Mouse (Mus musculus) C2C12 (cell line): ENCODE measurements at regions not wholly inside any gene's neighbourhood (a gene's known extent, or its start where the extent isn't known, plus 50 kb on each side); places are given as distances from the start of the nearest gene placed in this dataset.
A peak's percentile ranks its signal among the peaks of the same experiment; 100 is the strongest.

ENCODE experiments used
- H3K27me3 ChIP-seq: one replicate; pipeline ENCODE4 v1.6.1; 2011; ENCODE audit not compliant: control insufficient read depth, insufficient read depth, insufficient read length
- H3K36me3 ChIP-seq: one replicate; pipeline ENCODE4 v1.6.1; 2011; ENCODE audit not compliant: control insufficient read depth, insufficient read depth
- H3K4me3 ChIP-seq: one replicate; pipeline ENCODE4 v1.5.1; 2011; ENCODE audit warnings: mild to moderate bottlenecking, control low read depth; ENCODE audit not compliant: poor library complexity, insufficient read depth, severe bottlenecking
- H3K79me2 ChIP-seq: one replicate; pipeline ENCODE4 v1.6.1; 2011; ENCODE audit not compliant: control insufficient read depth, insufficient read depth
- H3K79me3 ChIP-seq: one replicate; pipeline ENCODE4 v1.6.1; 2011; ENCODE audit warnings: low read depth, control low read depth
- H3ac ChIP-seq: one replicate; pipeline ENCODE3; 2011; ENCODE audit warnings: low read depth; ENCODE audit not compliant: control insufficient read depth, insufficient read length
- CEBPB ChIP-seq: IDR thresholded peaks from one replicate; pipeline ENCODE4 v1.6.1; 2011; ENCODE audit warnings: low read depth, mild to moderate bottlenecking, control low read depth, moderate library complexity
- CTCF ChIP-seq: IDR thresholded peaks from one replicate; pipeline ENCODE4 v1.5.1; 2011; ENCODE audit not compliant: control insufficient read depth, insufficient read depth, insufficient read length
- FOSL1 ChIP-seq: IDR thresholded peaks from one replicate; pipeline ENCODE4 v1.8.0; 2011; ENCODE audit warnings: mild to moderate bottlenecking, low read length; ENCODE audit not compliant: poor library complexity, insufficient read depth, severe bottlenecking
- MAX ChIP-seq: IDR thresholded peaks from one replicate; pipeline ENCODE4 v1.6.1; 2011; ENCODE audit warnings: mild to moderate bottlenecking, control low read depth
- MYOD1 ChIP-seq: IDR thresholded peaks from one replicate; pipeline ENCODE4 v1.6.1; 2011; ENCODE audit warnings: low read depth; ENCODE audit not compliant: control insufficient read depth, insufficient read length
- MYOG ChIP-seq: IDR thresholded peaks from one replicate; pipeline ENCODE4 v1.6.1; 2011; ENCODE audit not compliant: control insufficient read depth, insufficient read length; ENCODE audit errors: extremely low read depth
- USF1 ChIP-seq: IDR thresholded peaks from one replicate; pipeline ENCODE4 v1.6.1; 2011; ENCODE audit warnings: low read depth, mild to moderate bottlenecking, control low read depth, moderate library complexity

DNA sequence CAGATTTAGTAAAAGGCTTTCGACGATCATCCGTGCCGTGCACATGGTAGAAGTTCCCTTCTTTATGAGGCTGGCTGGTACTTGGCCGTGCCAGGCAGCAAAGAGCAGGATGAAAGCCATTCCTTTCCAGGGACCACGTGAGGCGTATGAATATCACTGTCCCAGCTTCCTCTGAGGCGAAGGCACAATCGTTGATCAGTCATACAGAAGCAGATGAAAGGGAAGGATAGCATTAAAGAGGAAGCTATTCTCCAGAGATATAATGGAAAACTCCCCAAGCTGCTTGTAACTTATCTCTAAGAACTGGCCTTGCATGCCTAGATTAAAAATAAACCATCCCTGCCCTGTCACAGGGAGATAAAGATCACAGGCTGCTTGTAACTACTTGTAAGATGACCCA lies 103.5 kb upstream of the Kcnj6 start:
- Histone ChIP-seq H3K79me3 (no peaks in the 10 kb centered on the region), H3ac (no peak overlapping the region)

DNA sequence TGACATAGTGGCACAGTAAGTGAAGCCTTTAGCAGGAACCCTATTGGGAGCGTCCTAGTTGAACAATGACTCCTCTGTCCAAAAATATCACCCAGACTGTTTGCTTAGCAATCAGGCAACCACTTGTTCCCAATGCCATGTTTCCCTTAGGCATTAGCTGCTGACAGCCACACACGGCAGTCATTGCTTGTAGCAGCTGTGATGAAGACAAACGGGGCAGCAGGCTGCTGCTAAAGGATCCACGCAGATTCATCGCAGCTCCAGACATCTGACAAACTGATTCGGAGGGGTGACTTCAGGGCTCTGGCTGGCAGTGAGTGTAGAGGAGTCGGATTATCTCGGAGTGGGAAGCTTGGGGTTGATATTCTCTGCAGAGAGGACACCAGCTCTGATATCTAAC lies 120.0 kb upstream of the Kcnj6 start:
- no peak overlapping the region for H3K4me3 ChIP-seq

More for the DNA sequence above, 103.5 kb upstream of the Kcnj6 start:
- TF ChIP-seq MYOD1 (no peak), MAX (no peak), USF1 (no peak), CEBPB (no peak), CTCF (no peak), FOSL1 (no peak), MYOG (no peak)
- no peaks in the 10 kb centered on the region for H3K27me3 ChIP-seq
- no peaks in the 10 kb centered on the region for H3K36me3 ChIP-seq
- H3K79me2 ChIP-seq: no peaks in the 10 kb centered on the region
- no peak overlapping the region for H3K4me3 ChIP-seq

DNA sequence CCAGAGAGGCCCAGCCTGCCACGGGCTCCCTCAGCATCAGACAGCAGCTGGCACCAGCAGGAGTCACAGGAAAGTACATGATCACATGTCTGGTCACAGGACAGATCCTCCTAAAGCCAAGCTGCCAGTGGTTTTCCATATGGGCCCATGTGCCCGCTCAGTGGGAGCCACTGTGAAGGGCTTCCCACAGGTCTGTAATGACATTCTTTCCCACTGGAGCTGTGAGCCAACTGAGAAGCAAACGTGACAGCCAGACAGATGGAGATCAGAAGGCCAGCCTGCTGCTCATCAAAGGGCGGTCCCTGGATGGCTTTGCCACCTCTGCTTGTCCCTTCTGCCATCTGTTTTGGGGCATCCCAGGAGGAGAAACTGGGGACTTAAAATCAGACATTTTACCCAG lies 121.8 kb upstream of the Kcnj6 start:
- Histone ChIP-seq H3K79me2 (no peaks in the 10 kb centered on the region), H3K27me3 (peaks cover 3% of the 10 kb centered on the region), H3K79me3 (no peaks in the 10 kb centered on the region), H3K4me3 (no peak overlapping the region), H3ac (no peak overlapping the region), H3K36me3 (no peaks in the 10 kb centered on the region)
- no peak for TF ChIP-seq MYOG
- no peak for TF ChIP-seq CEBPB
- TF ChIP-seq USF1: no peak
- TF ChIP-seq CTCF: no peak
- no peak for TF ChIP-seq MAX
- no peak for TF ChIP-seq FOSL1
- TF ChIP-seq MYOD1: no peak

More for the DNA sequence above, 120.0 kb upstream of the Kcnj6 start:
- Histone ChIP-seq H3K27me3 (peaks cover 3% of the 10 kb centered on the region), H3K79me3 (no peaks in the 10 kb centered on the region), H3K36me3 (no peaks in the 10 kb centered on the region), H3K79me2 (no peaks in the 10 kb centered on the region), H3ac (no peak overlapping the region)
- no peak for TF ChIP-seq MAX
- no peak for TF ChIP-seq MYOD1
- no peak for TF ChIP-seq FOSL1
- no peak for TF ChIP-seq MYOG
- no peak for TF ChIP-seq CEBPB
- no peak for TF ChIP-seq CTCF
- TF ChIP-seq USF1: no peak

DNA sequence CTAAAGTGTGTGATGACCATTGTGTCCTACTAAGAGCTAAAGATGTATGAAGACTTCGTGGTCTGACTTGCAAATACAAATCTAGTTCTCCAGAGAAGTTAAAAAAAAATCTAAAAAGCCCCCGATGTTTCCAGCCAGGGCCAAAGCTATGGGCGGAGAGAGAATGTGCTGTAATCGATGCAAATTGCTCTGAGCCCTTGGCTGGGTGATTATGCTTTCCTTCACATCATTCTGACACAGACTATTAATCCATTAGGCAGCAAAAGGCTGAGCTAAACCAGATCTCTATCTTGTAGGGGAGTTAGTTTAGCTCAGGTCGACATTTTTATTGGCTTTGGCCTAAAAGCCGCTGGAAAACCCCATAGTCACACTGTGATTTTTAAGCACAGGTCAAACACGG lies 124.5 kb upstream of the Kcnj6 start:
- Histone ChIP-seq H3K4me3 (no peak overlapping the region), H3K79me2 (no peaks in the 10 kb centered on the region), H3K79me3 (no peaks in the 10 kb centered on the region), H3ac (no peak overlapping the region), H3K27me3 (no peaks in the 10 kb centered on the region), H3K36me3 (no peaks in the 10 kb centered on the region)
- no peak for TF ChIP-seq CTCF
- no peak for TF ChIP-seq CEBPB
- no peak for TF ChIP-seq MYOG
- no peak for TF ChIP-seq MAX
- no peak for TF ChIP-seq MYOD1
- TF ChIP-seq FOSL1: no peak

DNA sequence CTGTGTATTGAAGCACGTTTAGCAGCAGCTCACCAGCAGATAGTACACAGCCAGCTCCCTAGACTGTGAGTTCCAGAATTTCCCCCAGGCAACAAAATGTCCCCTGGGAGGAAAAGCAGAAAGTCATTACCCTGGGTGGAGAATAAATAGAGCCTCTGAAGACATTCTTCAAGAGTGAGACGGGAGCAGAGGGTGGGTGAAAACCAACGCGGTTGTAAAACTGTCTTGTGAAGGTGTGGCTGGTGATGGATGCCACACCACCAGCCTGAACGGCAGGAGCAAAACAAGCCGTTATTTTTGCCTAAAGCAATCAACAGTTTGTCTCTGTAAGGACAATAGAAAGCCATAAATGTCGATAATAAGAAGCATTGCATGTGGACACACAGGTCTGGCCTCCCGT lies 129.7 kb upstream of the Kcnj15 start:
- Histone ChIP-seq H3K79me2 (no peaks in the 10 kb centered on the region), H3ac (peak overlapping the region; percentile 44)
- TF ChIP-seq USF1 (no peak), MYOG (no peak), MAX (no peak), CTCF (no peak), FOSL1 (no peak)

DNA sequence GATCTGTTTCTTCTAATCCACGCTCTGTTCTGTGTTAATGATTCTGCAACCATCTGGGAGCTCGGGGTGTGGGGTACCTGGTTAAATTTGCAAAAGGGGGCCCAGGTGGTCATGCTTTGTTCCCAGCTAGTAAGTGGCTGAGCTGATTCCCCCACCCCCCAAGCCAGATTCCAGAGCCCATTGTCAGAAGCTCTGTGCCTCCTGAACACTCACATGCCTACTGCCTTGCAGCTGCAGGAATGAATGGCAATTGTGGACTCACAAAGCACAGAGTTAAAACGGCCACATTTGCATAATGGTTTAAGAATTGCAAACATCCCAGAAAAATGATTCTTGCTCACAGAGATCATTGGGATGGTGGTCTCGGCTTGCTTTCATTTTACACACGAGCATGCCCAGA lies 125.5 kb upstream of the Kcnj15 start:
- Histone ChIP-seq H3K27me3 (peaks cover 8% of the 10 kb centered on the region), H3K79me3 (no peaks in the 10 kb centered on the region), H3K79me2 (no peaks in the 10 kb centered on the region), H3K36me3 (no peaks in the 10 kb centered on the region), H3ac (no peak overlapping the region), H3K4me3 (no peak overlapping the region)
- no peak for TF ChIP-seq FOSL1
- TF ChIP-seq CEBPB: no peak

More for the DNA sequence above, 129.7 kb upstream of the Kcnj15 start:
- Histone ChIP-seq H3K79me3 (no peaks in the 10 kb centered on the region), H3K27me3 (peaks cover 8% of the 10 kb centered on the region), H3K36me3 (no peaks in the 10 kb centered on the region), H3K4me3 (no peak overlapping the region)
